Mouse (Mus musculus) kidney, postnatal 14 days (tissue): ENCODE measurements around the gene Epha6.

Experiments
- DNase-seq: peaks from one replicate; pipeline ENCODE4 v3.0.0; 2022; ENCODE audit warnings: mixed read lengths

The Epha6 gene

DNA sequence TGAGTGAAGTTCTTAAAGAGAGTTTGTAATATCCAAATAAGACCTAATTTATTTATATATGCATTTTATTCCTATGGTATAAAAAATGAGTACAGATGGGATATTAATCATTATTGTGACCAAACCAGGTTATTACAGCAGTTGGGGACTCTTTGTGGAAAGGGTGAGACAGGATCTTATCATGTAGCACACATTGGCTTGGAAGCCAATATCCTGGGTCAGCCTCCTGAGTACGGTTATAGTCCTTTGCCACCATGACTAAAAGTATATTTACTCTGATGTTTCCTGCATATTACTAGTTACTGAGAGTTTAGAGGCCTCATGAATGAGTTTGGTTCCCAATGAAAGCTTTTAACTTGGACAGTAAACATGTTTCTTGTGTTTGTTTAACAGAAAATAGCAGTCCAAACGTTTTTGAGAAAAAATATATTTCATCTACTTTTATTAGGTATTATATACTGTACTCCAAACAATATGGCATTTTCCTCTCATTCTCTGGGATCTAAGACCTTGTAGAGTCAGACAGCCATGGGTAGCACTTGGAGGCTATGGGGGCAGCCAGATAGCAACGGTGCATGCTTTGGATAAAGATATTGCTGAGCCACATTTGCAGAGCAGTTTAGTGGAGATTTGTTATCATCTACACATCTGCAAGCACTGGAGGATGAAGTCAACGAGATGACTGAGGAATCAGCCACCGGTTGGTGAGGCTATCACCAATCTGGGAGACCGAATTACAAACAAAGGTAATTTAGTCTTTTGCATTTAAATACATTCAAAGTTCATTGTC, 340.4 kb downstream of the Epha6 start:
- DNase-seq: no peak

DNA sequence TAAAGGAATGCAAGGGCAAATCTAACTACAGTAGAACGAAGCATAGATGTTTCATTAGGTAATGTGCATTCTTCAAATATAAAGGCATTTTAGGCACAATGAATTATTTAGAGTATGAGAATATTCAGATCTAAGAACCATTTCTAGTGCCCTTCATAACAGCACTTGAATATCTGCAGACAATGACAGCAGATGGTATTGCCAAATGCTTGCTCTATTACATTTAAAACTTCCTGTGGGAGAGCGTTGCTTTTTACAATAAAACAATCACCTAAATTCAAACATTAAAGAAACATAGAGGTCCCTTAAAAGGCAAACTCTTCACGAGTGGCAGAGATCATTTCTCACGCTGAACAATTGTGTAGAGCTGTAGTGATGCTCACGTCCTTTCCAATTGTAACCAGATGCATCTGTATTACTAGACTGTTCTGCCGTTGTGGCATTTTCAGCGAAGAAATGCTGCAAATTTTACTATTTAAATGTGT, 347.1 kb downstream of the Epha6 start:
- no peak for DNase-seq

DNA sequence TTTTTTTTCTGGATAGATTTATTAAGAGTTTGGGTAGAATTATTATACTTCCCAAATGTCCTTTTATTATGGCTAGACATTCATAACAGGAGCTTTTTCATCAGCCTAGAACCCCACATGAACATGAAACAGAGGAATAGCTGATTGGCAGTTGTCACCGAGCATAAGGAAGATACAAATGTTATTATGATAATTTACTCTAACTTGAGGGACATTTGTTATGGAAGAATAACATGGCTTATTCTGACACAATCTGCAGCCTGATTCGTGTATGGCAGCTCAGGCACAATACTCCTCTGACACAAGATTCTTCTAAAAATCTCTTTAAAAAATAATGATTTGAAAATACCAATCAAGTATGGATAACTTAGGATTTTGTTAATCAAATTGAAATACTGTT, 347.7 kb downstream of the Epha6 start:
- DNase-seq: no peak

DNA sequence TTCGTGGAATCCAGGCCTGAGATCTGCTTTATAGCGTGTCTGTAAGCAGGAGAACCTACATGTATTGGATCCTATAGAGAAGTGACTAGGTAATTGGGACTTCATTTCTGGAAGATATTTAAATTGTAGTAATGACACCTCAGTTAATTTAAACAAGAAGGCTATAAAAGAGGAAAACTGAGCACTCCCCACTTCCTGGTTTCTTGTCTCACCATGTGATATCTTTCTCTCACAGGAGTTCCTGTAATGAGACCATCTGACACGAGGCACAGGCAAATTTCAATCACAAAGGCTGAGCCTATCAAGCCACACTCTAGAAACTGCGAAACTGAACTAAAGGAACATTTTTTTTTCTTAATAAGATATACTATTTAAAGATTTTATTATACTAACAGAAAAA, 348.3 kb downstream of the Epha6 start:
- DNase-seq: no peak

DNA sequence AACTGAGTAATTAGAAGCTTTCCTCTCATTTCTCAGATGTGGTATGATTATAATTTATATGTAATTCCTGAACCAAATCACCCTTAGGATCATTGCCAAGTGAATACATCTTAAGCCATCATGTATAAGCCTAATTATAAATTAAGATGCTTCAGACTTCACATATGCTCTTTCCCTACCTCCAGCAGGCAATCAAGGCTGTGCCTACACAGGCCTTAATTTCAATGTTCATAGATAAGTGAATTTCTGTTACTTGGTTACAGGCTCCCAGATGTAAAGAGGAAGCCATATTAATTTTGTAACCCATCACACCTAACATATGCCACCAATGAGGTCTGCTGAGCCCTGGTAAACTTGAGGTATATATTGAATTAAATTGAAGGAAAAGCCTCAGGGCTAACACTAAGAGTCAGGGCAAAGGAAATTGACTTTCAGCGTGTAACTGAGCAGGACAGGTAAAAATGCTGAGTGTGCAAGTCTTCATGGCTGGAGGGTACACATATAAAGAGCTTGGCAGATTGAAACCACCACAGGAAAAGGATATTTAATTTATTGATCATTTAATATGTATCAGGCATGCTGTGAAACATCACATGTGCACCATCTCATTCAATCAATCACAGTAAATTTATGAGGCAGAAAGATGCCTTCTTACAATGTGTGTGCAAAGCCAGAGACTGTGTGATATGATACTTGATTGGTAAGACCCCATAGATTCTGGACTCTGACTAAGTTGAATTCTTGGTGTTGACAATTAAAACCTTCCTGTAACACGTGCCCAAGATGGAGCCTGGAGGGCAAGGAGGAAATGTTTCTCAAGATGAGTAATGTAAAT, 365.8 kb downstream of the Epha6 start:
- DNase-seq: no peak

DNA sequence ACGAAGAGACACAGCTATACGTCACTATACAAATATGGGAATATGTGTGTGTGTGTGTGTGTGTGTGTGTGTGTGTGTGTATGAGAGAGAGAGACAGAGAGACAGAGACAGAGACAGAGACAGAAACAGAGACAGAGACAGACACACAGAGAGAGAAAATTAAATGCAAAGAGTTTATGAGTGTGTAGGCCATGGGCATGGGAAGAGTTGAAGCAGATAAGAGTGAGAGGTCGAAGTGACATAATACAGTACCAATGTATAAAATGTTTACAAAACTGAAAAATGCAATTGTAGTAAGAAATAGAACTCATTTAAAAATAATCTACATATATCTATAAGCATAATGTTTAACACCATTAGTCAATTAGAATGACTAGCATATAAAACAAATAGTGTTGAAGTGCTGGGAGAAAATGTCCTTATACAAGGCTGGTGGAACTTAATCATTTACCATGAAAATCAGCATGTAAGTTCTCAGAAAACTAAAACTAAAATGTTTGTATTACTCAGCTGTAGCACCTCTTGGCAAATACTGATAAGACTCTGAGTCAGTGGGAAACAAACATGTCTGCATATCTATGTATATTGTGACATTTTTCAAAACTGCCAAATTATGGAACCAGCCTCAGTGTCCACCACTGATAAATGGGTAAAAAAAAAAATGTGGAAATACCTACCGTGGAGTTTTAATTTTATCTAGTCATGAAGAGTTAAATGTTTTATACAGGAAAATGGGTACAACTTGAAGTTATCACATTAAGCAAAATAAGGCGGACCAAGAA, 371.2 kb downstream of the Epha6 start:
- no peak for DNase-seq

DNA sequence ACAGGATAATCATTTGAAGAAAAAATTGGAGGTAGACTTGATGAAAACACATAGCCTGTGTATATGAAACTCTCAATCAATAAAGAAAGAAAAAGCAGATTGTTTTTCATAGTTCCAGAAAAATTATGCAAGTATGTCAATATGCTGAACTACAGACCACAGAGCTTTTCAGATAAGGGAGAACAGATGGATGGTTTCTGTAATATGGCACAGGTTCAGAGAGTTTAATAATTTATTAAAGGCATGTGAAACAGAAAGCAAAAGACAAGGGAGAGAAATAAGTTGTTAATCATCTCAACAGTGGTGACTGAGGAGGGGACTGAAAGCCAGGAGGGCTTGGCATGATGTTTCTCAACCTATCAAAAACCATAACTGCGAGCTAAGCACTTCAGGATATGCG, 372.3 kb downstream of the Epha6 start:
- DNase-seq: no peak

DNA sequence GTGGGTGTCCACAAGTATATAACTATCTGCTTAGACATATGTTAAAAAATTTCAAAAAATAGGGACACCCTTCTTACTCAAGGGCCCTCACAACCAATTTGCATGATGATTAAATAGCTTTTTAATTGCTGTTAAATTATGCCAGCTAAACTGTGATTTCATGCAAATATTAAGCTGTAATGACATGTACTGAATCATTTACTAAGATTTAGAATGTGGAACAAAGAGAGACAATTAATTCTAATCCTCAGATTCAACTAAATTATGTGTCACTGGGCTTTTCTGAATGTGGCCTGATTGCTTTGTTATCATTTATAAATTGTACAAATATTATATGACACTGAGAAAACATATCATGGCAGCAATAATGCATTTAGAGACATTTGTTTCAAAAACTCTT, 396.2 kb downstream of the Epha6 start:
- DNase-seq: no peak

DNA sequence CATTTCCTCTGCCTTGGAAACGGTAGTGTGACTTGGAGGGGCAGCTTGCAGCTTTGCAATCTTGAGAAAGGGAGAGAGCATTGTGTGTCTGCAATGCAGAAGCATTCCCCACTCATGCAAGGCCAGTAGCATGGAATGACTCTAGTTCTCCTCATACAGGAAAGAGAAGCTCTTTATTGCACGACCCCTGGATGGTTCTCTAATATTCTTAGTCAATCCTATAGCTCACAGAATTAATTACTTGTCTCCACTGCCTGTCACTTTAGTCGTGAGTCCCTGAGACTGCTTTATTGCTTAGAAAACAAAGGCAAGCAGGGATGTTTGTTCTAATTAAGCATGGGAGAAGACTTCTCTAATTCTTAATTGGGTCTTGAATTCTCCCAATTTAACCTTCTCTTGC, 429.8 kb downstream of the Epha6 start:
- no peak for DNase-seq

DNA sequence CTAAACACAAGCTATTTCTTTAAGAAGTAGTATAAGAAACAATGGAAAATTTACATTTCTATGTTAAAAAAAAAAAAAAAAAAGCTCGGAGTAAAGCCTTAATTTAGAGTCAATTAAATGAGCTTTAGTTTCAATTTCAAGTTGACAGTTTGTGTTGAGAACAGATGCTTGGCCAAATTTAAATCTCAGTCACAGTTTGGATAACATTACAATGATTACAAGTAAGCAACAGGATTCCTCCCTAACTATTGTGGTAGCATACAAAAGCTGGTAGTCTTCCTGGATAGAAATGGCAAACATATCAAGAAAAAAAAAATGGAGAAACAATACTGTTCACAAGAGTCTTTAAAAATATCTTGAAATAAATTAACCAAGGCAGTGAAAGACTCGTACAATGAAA, 452.9 kb downstream of the Epha6 start:
- no peak for DNase-seq

DNA sequence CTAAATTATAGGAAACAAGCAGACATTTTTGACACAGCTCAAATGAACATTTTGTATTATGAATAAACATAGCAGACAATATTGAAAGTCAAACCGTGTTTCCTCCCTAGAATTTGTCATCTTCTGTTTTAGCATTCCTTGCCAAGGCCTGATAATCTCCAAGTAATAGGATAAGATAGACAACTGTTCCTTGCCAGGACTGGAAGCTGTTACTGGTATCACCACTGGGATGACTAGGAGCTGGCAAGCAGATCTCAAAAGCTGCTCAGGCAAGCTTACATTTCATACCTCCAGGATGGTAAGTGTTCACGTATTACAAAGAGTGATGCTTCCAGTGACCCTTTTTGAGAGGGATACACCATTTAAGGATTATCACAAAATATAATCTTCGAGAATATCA, 461.0 kb downstream of the Epha6 start:
- DNase-seq: no peak

DNA sequence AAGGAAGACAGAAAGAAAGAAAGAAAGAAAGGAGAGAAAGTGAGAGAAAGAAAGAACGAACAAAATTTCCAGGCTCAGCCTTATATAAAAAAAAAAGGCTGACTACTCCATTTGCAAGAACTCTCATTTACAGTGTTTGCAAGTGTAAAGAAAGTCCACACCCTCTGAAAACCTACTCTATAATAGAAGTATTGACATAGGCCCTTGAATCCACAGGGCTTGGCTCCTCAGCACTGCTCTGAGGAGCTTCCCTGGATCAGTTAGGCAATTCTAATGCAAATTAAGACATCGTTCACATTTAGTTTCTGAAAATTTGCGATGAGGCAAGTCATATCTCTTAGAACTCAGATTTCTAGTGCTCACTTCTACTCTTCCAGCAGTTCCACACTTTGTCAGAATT, 483.9 kb downstream of the Epha6 start:
- DNase-seq: no peak

DNA sequence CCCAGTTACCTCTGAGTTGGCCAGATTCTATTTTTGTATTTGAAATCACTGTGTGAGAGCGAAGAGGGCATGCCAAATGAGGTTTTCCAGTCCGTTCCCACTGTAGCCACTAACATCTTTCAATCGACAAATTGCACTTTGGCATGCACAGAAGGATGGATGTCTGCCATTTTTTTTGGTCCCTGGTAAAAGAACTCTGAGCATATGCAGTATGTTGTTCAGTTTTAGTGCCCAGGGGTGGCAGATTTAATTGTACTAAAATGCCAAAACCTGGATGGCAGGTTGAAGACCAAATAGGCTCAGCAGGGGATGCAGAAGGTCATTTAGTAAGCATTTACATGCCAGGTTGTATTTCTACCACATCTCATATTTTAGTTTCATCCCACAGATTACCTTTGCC, 503.1 kb downstream of the Epha6 start:
- DNase-seq: no peak

DNA sequence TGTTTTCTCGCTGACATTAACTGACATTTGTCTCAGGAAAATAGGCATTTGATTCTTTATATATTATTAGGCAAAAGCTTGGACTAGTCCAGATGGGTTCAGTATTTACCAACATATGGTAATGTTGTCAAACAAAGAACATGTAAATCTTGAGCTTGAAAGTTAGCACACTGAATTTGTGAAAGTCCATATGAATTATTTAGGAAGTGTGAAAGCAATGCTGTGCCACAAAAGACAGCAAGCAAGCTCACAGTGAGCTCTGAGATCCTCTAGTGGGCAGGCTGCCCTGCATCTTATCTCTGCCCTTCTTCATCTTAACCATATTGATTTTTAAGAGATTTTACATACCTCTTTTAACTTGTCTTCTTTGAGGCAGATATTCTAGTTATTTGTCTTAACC, 510.0 kb downstream of the Epha6 start:
- no peak for DNase-seq

DNA sequence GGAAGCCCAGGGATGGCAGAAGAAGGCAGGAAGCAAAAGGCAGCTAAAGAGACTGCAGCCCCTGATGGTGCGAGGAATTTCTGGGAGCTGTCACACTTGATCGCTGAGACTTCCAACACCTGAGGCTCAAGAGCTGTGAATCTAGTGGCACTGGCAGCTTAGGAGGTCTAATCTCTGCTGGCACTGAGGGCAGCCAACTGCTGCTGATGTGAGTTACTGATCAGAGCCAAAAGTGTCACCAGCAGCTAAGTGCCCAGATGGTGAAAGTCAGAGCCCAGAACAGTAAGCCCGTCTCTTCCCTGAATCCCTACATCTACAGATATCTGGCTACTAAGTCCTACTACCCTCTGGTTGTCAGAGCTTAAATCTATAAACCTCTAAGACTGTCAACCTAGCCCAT, 518.4 kb downstream of the Epha6 start:
- DNase-seq: no peak

DNA sequence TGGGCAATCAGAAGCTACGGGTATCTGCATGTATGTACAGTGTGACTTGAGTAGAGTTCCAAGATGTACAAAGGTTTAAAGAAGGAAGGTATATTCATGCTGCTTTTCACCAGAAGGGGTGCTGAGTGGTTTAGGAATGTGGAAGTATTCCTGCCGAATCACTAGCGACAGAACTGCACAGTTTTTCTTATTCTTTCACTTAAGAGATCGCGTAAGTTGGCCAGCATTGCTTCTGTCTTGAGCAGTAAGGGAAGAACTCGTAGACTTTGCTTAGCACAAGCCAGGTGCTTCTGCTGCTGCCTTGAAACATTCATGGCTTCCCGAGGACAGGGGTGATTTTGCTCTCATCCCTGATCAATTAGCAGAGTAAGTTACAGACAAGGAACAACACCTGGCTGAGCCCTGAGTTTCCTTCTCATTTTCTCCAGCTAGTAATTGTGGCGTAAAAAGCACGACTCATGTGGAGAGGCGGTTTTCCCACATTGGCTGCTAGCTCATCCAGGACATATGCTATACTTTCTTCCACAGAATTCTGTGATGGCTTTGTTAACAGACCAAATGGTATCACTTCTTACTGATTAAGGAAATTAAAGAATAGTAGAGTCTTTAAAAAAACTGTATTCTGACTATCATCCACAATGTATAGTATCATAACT, 534.7 kb downstream of the Epha6 start:
- DNase-seq: no peak

DNA sequence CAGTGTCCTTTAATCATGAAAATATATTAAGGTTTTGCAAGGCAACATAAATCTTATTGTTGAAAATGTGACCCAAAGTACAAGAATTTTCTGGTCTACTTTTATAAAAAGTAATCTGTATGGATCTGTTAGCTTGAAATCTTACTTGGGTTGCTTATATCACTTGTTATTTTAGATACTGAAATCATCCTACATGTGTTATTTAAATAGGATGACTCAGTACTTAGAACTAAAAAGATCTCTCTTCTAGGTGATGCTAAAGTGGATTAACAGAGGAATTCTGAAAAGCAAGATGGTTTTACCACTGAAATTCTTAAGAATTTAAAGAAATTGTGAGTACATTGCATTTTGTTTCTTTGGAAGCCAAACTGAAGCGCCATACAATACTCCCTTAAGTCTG, 561.5 kb downstream of the Epha6 start:
- no peak for DNase-seq

DNA sequence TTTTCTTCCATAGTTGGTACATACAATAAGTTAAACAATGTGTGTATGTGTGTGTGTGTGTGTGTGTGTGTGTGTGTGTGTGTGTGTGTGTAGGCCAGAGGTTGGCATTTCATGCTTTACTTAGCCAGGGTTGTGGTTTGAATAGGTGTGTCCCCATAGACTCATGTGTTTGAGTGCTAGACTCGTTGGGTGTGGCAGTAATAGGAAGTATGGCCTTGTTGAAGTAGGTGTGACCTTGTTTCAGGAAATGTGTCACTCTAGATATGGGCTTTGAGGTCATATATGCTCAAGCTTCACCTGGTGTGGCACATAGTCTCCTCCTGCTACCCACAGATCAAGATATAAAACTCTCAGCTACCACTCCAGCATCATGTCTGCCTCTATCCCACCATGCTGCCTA, 577.0 kb downstream of the Epha6 start:
- DNase-seq: no peak

DNA sequence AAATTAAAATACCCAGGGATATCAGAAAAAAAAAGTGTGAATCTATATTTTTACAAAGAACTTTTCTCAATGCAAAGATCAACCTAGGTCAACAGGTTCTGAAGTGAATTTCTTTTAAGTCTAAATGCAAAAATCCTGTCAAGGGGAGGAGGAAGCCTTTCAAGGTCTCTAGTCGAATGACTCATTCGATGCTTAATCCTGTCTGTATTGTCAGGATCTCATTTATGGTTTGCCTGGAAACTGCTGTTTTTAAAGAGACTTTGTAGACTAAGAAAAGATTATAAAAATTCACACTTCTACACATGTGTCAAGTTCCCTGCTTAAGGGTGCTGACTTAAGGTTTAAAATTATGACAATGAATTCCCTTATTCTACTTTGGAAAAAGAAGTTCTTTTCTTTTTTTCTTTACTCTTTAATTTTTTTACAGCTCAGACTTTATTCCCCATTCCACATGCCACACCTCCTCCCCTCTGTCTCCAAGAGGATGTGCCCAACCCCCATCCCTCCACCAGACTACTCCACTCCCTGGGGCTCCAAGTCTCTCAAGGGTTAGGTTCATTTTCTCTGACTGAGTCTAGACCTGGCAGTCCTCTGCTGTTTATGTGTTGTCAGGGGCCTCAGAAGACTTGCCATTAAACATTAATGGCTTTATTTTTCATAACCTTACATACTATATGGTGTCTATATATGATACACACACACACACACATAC, 598.3 kb downstream of the Epha6 start:
- DNase-seq: no peak

DNA sequence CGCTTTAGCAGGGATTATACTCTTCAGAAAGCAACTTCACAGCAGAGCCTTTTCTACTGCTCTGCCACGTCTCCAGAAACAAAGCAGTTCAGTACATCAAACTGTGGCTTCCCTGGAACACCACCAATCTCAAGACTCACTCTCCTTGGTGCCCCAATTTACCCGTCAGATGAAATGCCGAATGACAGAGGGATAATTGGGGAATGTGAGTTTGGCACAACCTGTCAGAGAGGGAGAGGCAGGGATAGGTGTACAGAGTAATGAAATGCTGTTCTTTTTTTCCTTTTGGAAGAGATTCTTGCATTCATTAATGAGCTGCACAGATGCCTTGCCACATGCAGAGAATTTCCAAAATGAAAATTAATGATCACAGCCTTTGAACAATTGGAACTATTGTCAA, 635.5 kb downstream of the Epha6 start:
- no peak for DNase-seq

DNA sequence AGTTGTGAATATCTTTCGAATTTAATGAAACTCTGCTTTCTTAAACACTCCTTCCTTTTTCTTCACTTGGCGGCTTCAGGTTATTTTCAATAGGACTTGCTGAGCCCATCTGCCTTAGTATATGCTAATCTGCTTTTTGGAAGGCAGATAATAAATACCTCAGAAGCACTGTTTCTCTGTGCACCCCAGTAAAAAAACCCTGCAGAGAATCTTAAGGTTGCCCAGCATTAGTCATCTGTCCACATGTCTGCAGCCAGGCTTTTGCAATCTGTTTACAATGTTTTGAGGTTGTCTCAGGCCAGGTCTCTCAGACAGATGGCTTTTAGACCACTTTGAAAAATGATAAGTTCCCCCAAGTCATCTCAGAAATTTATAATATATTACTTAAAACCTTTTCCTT, 649.6 kb downstream of the Epha6 start:
- DNase-seq: no peak

DNA sequence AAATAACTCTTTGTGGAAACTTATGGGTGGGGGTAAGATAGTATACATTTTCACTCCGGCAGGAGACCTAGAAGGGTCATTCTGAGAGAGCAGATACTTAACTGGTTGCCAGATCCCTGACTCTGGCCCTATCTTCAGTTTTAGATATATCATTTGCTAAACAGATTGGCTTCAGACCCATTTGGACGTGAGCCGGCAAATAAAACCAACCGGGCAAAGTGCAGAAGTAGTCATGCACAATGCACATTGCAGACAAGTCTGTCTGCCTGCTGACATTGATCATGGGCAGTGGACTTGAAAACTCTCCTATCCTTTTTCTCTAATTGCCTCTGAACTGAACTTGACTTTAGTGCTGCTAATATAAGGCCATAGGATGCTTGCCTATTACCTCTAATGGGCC, 681.6 kb downstream of the Epha6 start:
- DNase-seq: peak; percentile 17
